Mouse (Mus musculus) brain, embryonic 14.5 days (tissue): Measurements from ENCODE around the gene Clasp2. TPM values are rescaled to one million over a fixed set of nuclear protein-coding genes. Genes with fewer than 3 reads are reported as not detected.

ENCODE experiments used
- DNase-seq: peaks from one replicate; pipeline ENCODE4 v3.0.0-alpha.2; 2011; ENCODE audit warnings: low read depth
- CTCF ChIP-seq: fragments of 200-500 bp; IDR thresholded peaks from 2 replicates; pipeline ENCODE4 v1.5.1; 2012; ENCODE audit warnings: inconsistent platforms, mild to moderate bottlenecking, moderate library complexity, borderline replicate concordance; ENCODE audit not compliant: insufficient read depth, insufficient read length; ENCODE audit errors: extremely low read depth
- POLR2A ChIP-seq: fragments of 200-500 bp; IDR thresholded peaks from 2 replicates; pipeline ENCODE4 v1.6.1; 2012; ENCODE audit warnings: mild to moderate bottlenecking, inconsistent platforms, borderline replicate concordance; ENCODE audit not compliant: poor library complexity, insufficient read depth, insufficient read length, severe bottlenecking; ENCODE audit errors: extremely low read depth
- polyA plus RNA-seq: library from polyadenylated mRNA; depleted of rRNA; stranded (reverse); fragments of >200 nt; gene quantifications from 2 replicates; pipeline ENCODE4 v1.2.3, GENCODE M21; 2012

Clasp2 gene
- polyA plus RNA-seq, 1 experiment, result 135 TPM

GRCm38 (mm10) chr9:113929676-113930075 is 188.4 kb downstream of the Clasp2 start:
- DNase-seq, result no peak
- no peak for TF ChIP-seq POLR2A

- TF ChIP-seq POLR2A (peak; percentile 72), CTCF (no peak)
- DNase-seq, result peak; percentile 100
Observed at GRCm38 (mm10) chr9:113930534-113931374, 189.5 kb downstream of the Clasp2 start, which contains the start of gene Ubp1. Gene Ubp1 (plus strand): TSS chr9:113930934.

GRCm38 (mm10) chr9:113931375-113932099 is 190.3 kb downstream of the Clasp2 start:
- DNase-seq, result peak; percentile 14
- TF ChIP-seq POLR2A, result no peak
- no peak for TF ChIP-seq CTCF

GRCm38 (mm10) chr9:113932100-113932470 is 190.8 kb downstream of the Clasp2 start:
- TF ChIP-seq POLR2A (no peak), CTCF (no peak)
- peak; percentile 46 for DNase-seq

- TF ChIP-seq CTCF (no peak), POLR2A (no peak)
- DNase-seq, result no peak
Observed at GRCm38 (mm10) chr9:113932501-113932900, 191.2 kb downstream of the Clasp2 start.

- no peak for DNase-seq
- TF ChIP-seq CTCF, result no peak
- no peak for TF ChIP-seq POLR2A
Observed at GRCm38 (mm10) chr9:113935638-113936037, 194.4 kb downstream of the Clasp2 start.

GRCm38 (mm10) chr9:113939063-113939850 is 198.0 kb downstream of the Clasp2 start:
- DNase-seq, result no peak
- no peak for TF ChIP-seq CTCF

GRCm38 (mm10) chr9:113941103-113941805 is 200.0 kb downstream of the Clasp2 start:
- no peak for TF ChIP-seq CTCF
- TF ChIP-seq POLR2A, result no peak
- DNase-seq, result no peak

GRCm38 (mm10) chr9:113943372-113943771 is 202.1 kb downstream of the Clasp2 start:
- TF ChIP-seq CTCF, result no peak
- no peak for TF ChIP-seq POLR2A
- DNase-seq, result no peak

- DNase-seq, result no peak
- no peak for TF ChIP-seq POLR2A
- TF ChIP-seq CTCF, result no peak
Observed at GRCm38 (mm10) chr9:113947216-113947615, 205.9 kb downstream of the Clasp2 start.

- TF ChIP-seq CTCF (no peak), POLR2A (no peak)
- no peak for DNase-seq
Observed at GRCm38 (mm10) chr9:113957777-113958176, 216.5 kb downstream of the Clasp2 start.
